ENCODE assay signal across 20 mouse cellular contexts in genomic region chr9:25985920-25986319, GRCm38 (mm10).
DNase-seq lines count a peak whose midpoint lies in the region; ATAC-seq and TF ChIP-seq lines count a peak whose summit lies in the region.
"Had no signal": no experiment of that assay in that cellular context is flagged by ENCODE, and none has a peak within 500 bp of the region (broad histone marks: within the 10 kb centered on the region; RNA-seq: fewer than 3 reads in every experiment).

No protein-coding gene starts in this region.

- no peak overlapping the region for H3K4me2 ChIP-seq in lung, embryonic 15.5 days
- H3K4me2 ChIP-seq in lung, embryonic 16.5 days (ENCODE audit: low read depth, low read length): no peak overlapping the region
- H3K4me2 ChIP-seq: embryonic facial prominence, embryonic 12.5 days; forebrain, embryonic 13.5 days; forebrain, embryonic 15.5 days had no signal

- no peak overlapping the region for H3K4me3 ChIP-seq in lung, embryonic 15.5 days
- no peak overlapping the region for H3K4me3 ChIP-seq in lung, embryonic 16.5 days (ENCODE audit: low read length)
- no peak overlapping the region for H3K4me3 ChIP-seq in left cerebral cortex, adult 2 months
- H3K4me3 ChIP-seq: embryonic facial prominence, embryonic 10.5 days; embryonic facial prominence, embryonic 12.5 days; forebrain, embryonic 13.5 days; forebrain, embryonic 15.5 days had no signal

- H3K27ac ChIP-seq in lung, embryonic 15.5 days: 0 out of 2 replicates have a peak overlapping the region, but pooled peaks have one; percentile 53
- peak overlapping the region; percentile 47; the same call in 1 of the 2 replicates for H3K27ac ChIP-seq in lung, embryonic 16.5 days (ENCODE audit: low read length)
- H3K27ac ChIP-seq in left cerebral cortex, adult 2 months: no peak overlapping the region
- H3K27ac ChIP-seq: embryonic facial prominence, embryonic 10.5 days; embryonic facial prominence, embryonic 12.5 days; forebrain, embryonic 13.5 days; forebrain, embryonic 15.5 days had no signal

- no peaks in the 10 kb centered on the region for H3K27me3 ChIP-seq in lung, embryonic 15.5 days
- no peaks in the 10 kb centered on the region for H3K27me3 ChIP-seq in lung, embryonic 16.5 days (ENCODE audit: control insufficient read depth, insufficient read depth, low read depth, low read length)
- H3K27me3 ChIP-seq: embryonic facial prominence, embryonic 12.5 days; forebrain, embryonic 13.5 days; forebrain, embryonic 15.5 days had no signal

- 61% methylated on average over 2 of the region's 2 CpGs for WGBS in lung, embryonic 15.5 days
- 63% methylated on average over 2 of the region's 2 CpGs for WGBS in lung, embryonic 16.5 days

- H3K9me3 ChIP-seq in lung, embryonic 15.5 days: no peaks in the 10 kb centered on the region
- H3K9me3 ChIP-seq in lung, embryonic 16.5 days (ENCODE audit: control insufficient read depth, low read length): no peaks in the 10 kb centered on the region
- H3K9me3 ChIP-seq: embryonic facial prominence, embryonic 12.5 days; forebrain, embryonic 15.5 days had no signal

- H3K4me1 ChIP-seq in lung, embryonic 15.5 days: no peaks in the 10 kb centered on the region
- H3K4me1 ChIP-seq in lung, embryonic 16.5 days (replicated peaks; ENCODE audit: control insufficient read depth, insufficient read depth, low read length): no peaks in the 10 kb centered on the region
- H3K4me1 ChIP-seq: embryonic facial prominence, embryonic 10.5 days; embryonic facial prominence, embryonic 12.5 days; forebrain, embryonic 13.5 days; forebrain, embryonic 15.5 days had no signal

- no peak overlapping the region for H3K9ac ChIP-seq in lung, embryonic 15.5 days
- no peak overlapping the region for H3K9ac ChIP-seq in lung, embryonic 16.5 days (ENCODE audit: low read length)
- H3K9ac ChIP-seq: embryonic facial prominence, embryonic 12.5 days; forebrain, embryonic 13.5 days; forebrain, embryonic 15.5 days had no signal

- peak; percentile 43 for DNase-seq in lung, postnatal 10 days
- DNase-seq in lung, postnatal 25 days (ENCODE audit: low spot score): peak; percentile 71
- no peak for DNase-seq in urinary bladder, postnatal 25 days (ENCODE audit: low spot score)
- DNase-seq in gastrocnemius, postnatal 14 days: no peak
- no peak for DNase-seq in gastrocnemius, adult 18-20 months (ENCODE audit: low spot score)
- no peak for DNase-seq in left cerebral cortex, adult 2 months (ENCODE audit: extremely low spot score in 1 of 2, low spot score in 2 of 2)
- DNase-seq: adrenal gland, adult 2 months; adrenal gland, postnatal 10 days; adrenal gland, postnatal 25 days; cerebellum, adult 11-12 months; cerebellum, adult 2 months; cerebellum, adult 9-10 months; cerebellum, postnatal 10 days; cerebellum, postnatal 25 days had no signal

- intact Hi-C loops in gastrocnemius, postnatal 14 days (cut with DNase I; ENCODE audit: low total_unique reads): no loop called here
- intact Hi-C loops in left cerebral cortex, adult 2 months (cut with DNase I): loop anchor here (10.0 kb wide), 1 partner anchor 809 kb away; no protein-coding TSS in a partner anchor

- ATAC-seq in lung, embryonic 15.5 days (ENCODE audit: borderline replicate concordance, extremely low read depth, low FRiP score, low TSS enrichment): peak; percentile 89
- ATAC-seq in lung, embryonic 16.5 days (ENCODE audit: low read depth): peak; percentile 90
- ATAC-seq: forebrain, embryonic 13.5 days; forebrain, embryonic 15.5 days had no signal

- no peak for TF ChIP-seq CTCF in left cerebral cortex, adult 2 months (IDR thresholded peaks at IDR 0.05)

- no peaks in the 10 kb centered on the region for H3K36me3 ChIP-seq in lung, embryonic 15.5 days
- no peaks in the 10 kb centered on the region for H3K36me3 ChIP-seq in lung, embryonic 16.5 days (ENCODE audit: control insufficient read depth, insufficient read depth, low read length)
- H3K36me3 ChIP-seq: embryonic facial prominence, embryonic 10.5 days; embryonic facial prominence, embryonic 12.5 days; forebrain, embryonic 15.5 days had no signal

Comparison
In these comparisons a context has a peak if more than half of its experiments do, and no peak if none do; other contexts are left out.
1. DNase-seq: peak in lung, postnatal 10 days (single experiment) and lung, postnatal 25 days (single experiment); none in urinary bladder, postnatal 25 days (single experiment), gastrocnemius, postnatal 14 days (single experiment), gastrocnemius, adult 18-20 months (single experiment) and left cerebral cortex, adult 2 months (0 of 2).